Mouse (Mus musculus) embryo, embryonic 11.5 days (tissue): ENCODE results near the gene Krtap5-4.
"Not testable (repeated sequence)": the region's sequence is repeated elsewhere in the genome, so short reads cannot be mapped to it uniquely, and the experiment has no call there.

Experiments
- DNase-seq: peaks from one replicate; pipeline ENCODE4 v3.0.0-alpha.2; 2012; ENCODE audit warnings: low read depth, low spot score

The Krtap5-4 gene

GRCm38 (mm10) chr7:142321637-142322306 is 18.4 kb downstream of the Krtap5-4 start:
- not testable (repeated sequence) for DNase-seq

- DNase-seq, result no peak
Measured at GRCm38 (mm10) chr7:142322641-142323040, 19.3 kb downstream of the Krtap5-4 start.

- DNase-seq, result no peak
Measured at GRCm38 (mm10) chr7:142323396-142324117, 20.2 kb downstream of the Krtap5-4 start.

- DNase-seq, result no peak
Measured at GRCm38 (mm10) chr7:142326714-142327445, 23.5 kb downstream of the Krtap5-4 start.

- no peak for DNase-seq
Measured at GRCm38 (mm10) chr7:142328507-142328906, 25.2 kb downstream of the Krtap5-4 start.

- DNase-seq, result no peak
Measured at GRCm38 (mm10) chr7:142330271-142330724, 26.9 kb downstream of the Krtap5-4 start.

DNA sequence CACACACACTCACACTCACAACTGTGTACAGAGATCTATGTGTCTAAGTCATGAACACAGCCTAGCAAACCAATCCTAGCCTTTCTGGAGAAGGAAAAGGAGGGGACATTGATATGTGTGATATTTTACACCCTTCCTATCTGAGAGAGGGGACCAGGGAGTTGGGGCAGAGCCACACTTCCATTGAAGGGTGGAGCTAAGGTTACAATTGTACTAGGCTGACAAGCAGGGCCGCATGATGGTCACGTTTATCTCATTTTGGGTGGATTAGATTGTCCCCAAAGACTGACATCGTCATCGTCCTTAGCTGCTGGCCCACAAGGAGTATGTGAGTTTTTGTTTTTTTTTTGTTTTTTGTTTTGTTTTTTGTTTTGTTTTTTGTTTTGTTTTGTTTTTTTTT is 27.9 kb downstream of the Krtap5-4 start:
- DNase-seq, result no peak

- DNase-seq, result not testable (repeated sequence)
Measured at GRCm38 (mm10) chr7:142332741-142333140, 29.4 kb downstream of the Krtap5-4 start.

GRCm38 (mm10) chr7:142334246-142334645 is 30.9 kb downstream of the Krtap5-4 start:
- DNase-seq, result peak; percentile 77

DNA sequence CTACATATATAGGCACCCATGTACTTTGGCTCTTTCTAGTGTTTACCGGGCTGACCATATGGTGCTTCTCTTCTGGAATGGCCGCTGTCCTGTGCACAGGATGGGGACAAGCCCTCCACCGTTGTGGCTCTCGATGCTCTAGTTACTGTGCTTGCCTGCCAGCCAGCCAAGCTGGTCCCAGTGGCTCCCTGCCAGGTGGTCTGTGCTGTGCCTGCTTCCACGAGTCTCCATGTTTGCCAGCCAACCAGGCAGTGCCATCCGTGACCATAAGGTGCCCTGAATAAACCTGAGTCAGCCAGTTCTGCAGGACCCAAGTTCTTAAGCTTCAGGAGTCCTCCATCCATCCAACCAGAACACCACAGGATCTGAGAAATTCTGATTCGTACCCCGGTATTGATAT is 31.8 kb downstream of the Krtap5-4 start:
- DNase-seq, result no peak

DNA sequence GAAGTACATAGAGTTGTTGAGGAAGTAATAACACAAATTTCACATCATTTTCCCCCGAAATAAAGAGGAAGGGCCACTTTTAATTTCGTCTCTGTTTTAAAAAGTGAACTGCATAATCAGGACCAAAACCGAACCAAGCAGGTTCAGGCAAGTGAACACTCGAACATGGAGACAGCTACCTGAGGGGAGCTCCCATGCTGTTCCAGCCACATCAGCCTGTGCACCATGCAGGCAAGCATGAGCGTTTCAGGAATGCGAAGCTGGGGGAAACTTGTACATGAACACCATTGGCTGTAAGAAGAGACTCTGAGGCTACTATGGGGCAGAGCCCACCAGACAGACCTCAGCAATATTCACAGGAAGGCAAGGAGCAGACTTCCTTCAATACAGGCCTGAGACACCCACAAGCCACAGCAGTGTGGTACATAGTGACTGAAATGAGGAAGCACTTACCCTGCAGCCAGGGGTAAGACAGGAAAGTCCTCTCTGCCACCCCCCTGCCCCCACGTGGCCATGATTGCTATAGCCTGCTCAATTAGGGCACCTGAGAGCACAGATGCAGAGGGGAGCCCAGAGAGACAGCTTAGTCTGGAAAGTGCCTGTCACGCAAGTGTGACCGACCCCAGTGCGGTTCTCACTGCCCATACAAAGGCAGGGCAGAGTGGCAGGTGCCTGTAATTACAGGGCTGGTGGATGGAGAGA is 37.1 kb downstream of the Krtap5-4 start:
- no peak for DNase-seq

DNA sequence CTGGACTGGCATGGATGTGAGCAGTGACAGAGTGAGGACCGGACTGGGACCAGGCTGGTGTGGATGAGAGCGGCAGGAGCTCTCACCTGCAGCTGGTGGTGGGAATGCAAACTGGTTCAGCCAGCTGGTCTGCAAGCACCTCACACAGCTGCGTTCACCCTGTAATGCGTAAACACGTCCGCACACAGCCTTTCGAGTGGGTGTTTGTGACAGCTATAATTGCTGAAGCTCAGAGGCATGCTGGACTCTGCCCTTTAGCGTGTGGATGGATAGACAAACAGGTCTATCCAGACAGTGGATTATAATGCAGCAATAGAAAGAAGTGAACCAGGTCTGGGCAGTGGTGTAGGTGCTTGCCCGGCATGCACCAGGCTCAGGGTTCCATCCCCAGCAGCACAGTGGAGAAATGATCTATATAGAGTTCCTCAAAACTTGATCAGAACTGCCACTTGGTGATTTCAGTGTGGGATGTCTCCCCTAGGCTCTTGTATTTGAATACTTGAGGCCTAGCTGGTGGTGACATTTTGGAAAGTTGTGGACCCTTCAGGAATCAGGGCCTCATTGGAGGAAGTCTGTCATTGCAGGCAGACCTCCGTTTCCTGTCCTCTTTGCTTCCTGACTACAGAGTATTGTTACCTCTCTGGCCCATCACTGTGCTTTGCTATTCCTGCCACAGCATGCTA is 38.4 kb downstream of the Krtap5-4 start:
- no peak for DNase-seq

- DNase-seq, result no peak
Measured at GRCm38 (mm10) chr7:142342247-142342640, 38.9 kb downstream of the Krtap5-4 start.

- no peak for DNase-seq
Measured at GRCm38 (mm10) chr7:142347542-142347941, 44.2 kb downstream of the Krtap5-4 start.

GRCm38 (mm10) chr7:142349308-142349961 is 46.1 kb downstream of the Krtap5-4 start:
- no peak for DNase-seq

DNA sequence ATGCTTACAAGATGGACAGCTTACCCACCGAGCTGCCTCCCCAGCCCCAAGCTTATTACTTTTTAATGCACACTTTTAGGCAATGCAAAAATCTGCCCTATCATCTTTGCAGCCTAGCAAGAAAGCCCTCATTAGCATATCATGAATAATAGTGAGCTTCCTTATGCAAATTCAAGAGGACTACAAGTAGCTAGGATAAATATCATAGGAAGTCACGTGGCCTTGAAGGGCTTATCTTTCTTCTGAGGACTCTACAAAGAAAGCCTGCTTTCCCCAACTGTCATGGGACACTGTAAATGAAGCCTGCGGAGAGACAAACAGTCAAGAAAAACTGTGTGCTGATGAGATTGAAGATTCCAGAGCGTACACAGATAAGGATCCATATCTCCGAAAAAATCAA is 48.2 kb downstream of the Krtap5-4 start:
- DNase-seq, result no peak

GRCm38 (mm10) chr7:142353854-142354253 is 50.5 kb downstream of the Krtap5-4 start:
- no peak for DNase-seq
